24 mouse cellular contexts compared by ENCODE assay signal in the genomic region with DNA sequence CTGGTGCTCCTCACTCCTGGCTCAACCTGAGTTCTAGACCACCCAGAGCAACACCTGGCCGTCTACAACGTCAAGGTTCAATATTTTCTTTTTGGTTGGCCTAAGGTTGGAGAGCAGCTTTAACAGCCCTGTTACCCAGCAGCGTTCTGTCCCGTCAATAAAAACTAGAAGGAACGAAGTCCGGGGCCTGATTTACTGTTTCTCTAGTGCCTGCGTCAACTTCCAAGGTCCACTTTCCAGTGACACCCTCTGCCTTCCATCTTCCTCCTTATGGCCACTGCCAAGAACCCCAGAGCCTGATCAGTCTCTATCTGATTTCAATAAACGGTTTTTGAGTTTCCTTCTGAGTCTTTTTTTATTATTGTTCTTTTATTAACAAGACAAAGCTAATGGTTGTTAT.
DNase-seq lines count a peak whose midpoint lies in the region; ATAC-seq and TF ChIP-seq lines count a peak whose summit lies in the region.
"Had no signal": no experiment of that assay in that cellular context is flagged by ENCODE, and none has a peak within 500 bp of the region (broad histone marks: within the 10 kb centered on the region; RNA-seq: fewer than 3 reads in every experiment).

No protein-coding gene starts in this region.

- peak; percentile 24 for DNase-seq in liver, postnatal 0 days
- no peak for DNase-seq in heart, adult 18-20 months
- no peak for DNase-seq in heart, postnatal 10 days
- DNase-seq: adrenal gland, postnatal 14 days; cerebellum, adult 11-12 months; cerebellum, adult 8-10 months; cerebellum, postnatal 10 days; cerebellum, postnatal 36 days; forebrain, postnatal 0 days; gastrocnemius, adult 2 months; gastrocnemius, postnatal 14 days; heart, adult 11 months; heart, postnatal 14 days; heart, postnatal 4 days had no signal

- peaks cover 20% of the 10 kb centered on the region for H3K4me1 ChIP-seq in liver, embryonic 15.5 days (replicated peaks)
- H3K4me1 ChIP-seq in liver, embryonic 12.5 days, result peaks cover 24% of the 10 kb centered on the region
- peaks cover 22% of the 10 kb centered on the region for H3K4me1 ChIP-seq in intestine, embryonic 16.5 days (ENCODE audit: control insufficient read depth, insufficient read depth, low read length)
- H3K4me1 ChIP-seq in liver, postnatal 0 days (ENCODE audit: insufficient read depth), result peaks cover 13% of the 10 kb centered on the region
- H3K4me1 ChIP-seq: heart, embryonic 12.5 days; heart, embryonic 15.5 days had no signal

- no peak overlapping the region for H3K4me3 ChIP-seq in liver, embryonic 15.5 days (replicated peaks)
- H3K4me3 ChIP-seq in liver, embryonic 12.5 days, result no peak overlapping the region
- H3K4me3 ChIP-seq in intestine, embryonic 16.5 days (ENCODE audit: low read length), result no peak overlapping the region
- H3K4me3 ChIP-seq in liver, postnatal 0 days (ENCODE audit: low read depth, low read length), result no peak overlapping the region
- H3K4me3 ChIP-seq: forebrain, embryonic 10.5 days; gastrocnemius, adult 2 months; heart, embryonic 12.5 days; heart, embryonic 15.5 days had no signal

- 68% methylated on average over 8 of the region's 8 CpGs for WGBS in liver, embryonic 15.5 days (ENCODE audit: insufficient replicate concordance)
- 64% methylated on average over 8 of the region's 8 CpGs for WGBS in liver, embryonic 12.5 days (ENCODE audit: insufficient replicate concordance)
- 60% methylated on average over 8 of the region's 8 CpGs for WGBS in intestine, embryonic 16.5 days
- 55% methylated on average over 8 of the region's 8 CpGs for WGBS in liver, postnatal 0 days (ENCODE audit: insufficient replicate concordance)

- intact Hi-C loops in heart, postnatal 10 days (cut with DNase I), result no loop called here

- no peak for ATAC-seq in liver, embryonic 15.5 days (ENCODE audit: insufficient read depth)
- no peak for ATAC-seq in liver, embryonic 12.5 days
- ATAC-seq in intestine, embryonic 16.5 days, result peak; percentile 54
- peak; percentile 9; the same call in 1 of the 2 replicates for ATAC-seq in liver, postnatal 0 days
- ATAC-seq: CD4-positive, CD25-positive, alpha-beta regulatory T cell, adult 4 months; forebrain, embryonic 14.5 days; forebrain, postnatal 0 days had no signal

- no peaks in the 10 kb centered on the region for H3K9me3 ChIP-seq in liver, embryonic 15.5 days (replicated peaks)
- H3K9me3 ChIP-seq in liver, embryonic 12.5 days (replicated peaks), result no peaks in the 10 kb centered on the region
- H3K9me3 ChIP-seq in intestine, embryonic 16.5 days (ENCODE audit: control insufficient read depth, low read length), result no peaks in the 10 kb centered on the region
- H3K9me3 ChIP-seq in liver, postnatal 0 days (ENCODE audit: low read length), result no peaks in the 10 kb centered on the region
- H3K9me3 ChIP-seq: forebrain, embryonic 10.5 days; heart, embryonic 12.5 days; heart, embryonic 15.5 days had no signal

- peak overlapping the region; percentile 74 for H3K27ac ChIP-seq in liver, embryonic 15.5 days (replicated peaks)
- no peak overlapping the region for H3K27ac ChIP-seq in liver, embryonic 12.5 days
- peak overlapping the region; percentile 57 for H3K27ac ChIP-seq in intestine, embryonic 16.5 days (ENCODE audit: low read length)
- H3K27ac ChIP-seq in liver, postnatal 0 days (ENCODE audit: low read depth), result peak overlapping the region; percentile 96
- H3K27ac ChIP-seq: forebrain, embryonic 10.5 days; gastrocnemius, adult 2 months; heart, embryonic 15.5 days; hindbrain, embryonic 14.5 days; hindbrain, postnatal 0 days had no signal

- H3K9ac ChIP-seq in liver, embryonic 15.5 days, result no peak overlapping the region
- H3K9ac ChIP-seq in liver, embryonic 12.5 days, result no peak overlapping the region
- no peak overlapping the region for H3K9ac ChIP-seq in intestine, embryonic 16.5 days (ENCODE audit: low read depth, low read length)
- H3K9ac ChIP-seq in liver, postnatal 0 days (replicated peaks), result no peak overlapping the region
- H3K9ac ChIP-seq: forebrain, postnatal 0 days; heart, embryonic 12.5 days; heart, embryonic 15.5 days; hindbrain, embryonic 14.5 days had no signal

- no peak for TF ChIP-seq EP300 in liver, postnatal 0 days (IDR thresholded peaks at IDR 0.05; ENCODE audit: low read depth)

- TF ChIP-seq CTCF in liver, postnatal 0 days (IDR thresholded peaks at IDR 0.05; ENCODE audit: low read depth), result no peak

- no peaks in the 10 kb centered on the region for H3K36me3 ChIP-seq in liver, embryonic 15.5 days (replicated peaks)
- H3K36me3 ChIP-seq in liver, embryonic 12.5 days, result no peaks in the 10 kb centered on the region
- no peaks in the 10 kb centered on the region for H3K36me3 ChIP-seq in intestine, embryonic 16.5 days (ENCODE audit: control insufficient read depth, insufficient read depth, low read length)
- H3K36me3 ChIP-seq in liver, postnatal 0 days (replicated peaks; ENCODE audit: insufficient read depth, low read length), result no peaks in the 10 kb centered on the region
- H3K36me3 ChIP-seq: forebrain, embryonic 10.5 days; heart, embryonic 12.5 days; heart, embryonic 15.5 days had no signal

- no peaks in the 10 kb centered on the region for H3K27me3 ChIP-seq in liver, embryonic 15.5 days
- H3K27me3 ChIP-seq in liver, embryonic 12.5 days (replicated peaks), result no peaks in the 10 kb centered on the region
- no peaks in the 10 kb centered on the region for H3K27me3 ChIP-seq in intestine, embryonic 16.5 days (replicated peaks; ENCODE audit: control insufficient read depth, insufficient read depth, low read length)
- H3K27me3 ChIP-seq in liver, postnatal 0 days (ENCODE audit: insufficient read depth, low read length), result no peaks in the 10 kb centered on the region

- no peak overlapping the region for H3K4me2 ChIP-seq in liver, embryonic 15.5 days
- no peak overlapping the region for H3K4me2 ChIP-seq in liver, embryonic 12.5 days
- H3K4me2 ChIP-seq in intestine, embryonic 16.5 days (ENCODE audit: low read depth, low read length), result no peak overlapping the region
- H3K4me2 ChIP-seq in liver, postnatal 0 days (ENCODE audit: low read depth, low read length), result no peak overlapping the region
- H3K4me2 ChIP-seq: heart, embryonic 12.5 days; heart, embryonic 15.5 days; hindbrain, embryonic 14.5 days had no signal

Comparison
In these comparisons a context has a peak if more than half of its experiments do, and no peak if none do; other contexts are left out.
1. ATAC-seq: peak in intestine, embryonic 16.5 days (single experiment) and liver, postnatal 0 days (single experiment); none in liver, embryonic 15.5 days (single experiment) and liver, embryonic 12.5 days (single experiment).